Mouse (Mus musculus) liver, adult 2 months (tissue): Measurements from ENCODE around the gene Wdr60.

Source experiments
- CTCF ChIP-seq: fragments of 200-500 bp; IDR thresholded peaks from 2 replicates; pipeline ENCODE4 v1.5.1; 2011; ENCODE audit warnings: low read depth, low read length, control low read depth
- POLR2A ChIP-seq: fragments of 200-500 bp; IDR thresholded peaks from 2 replicates; pipeline ENCODE4 v1.6.1; 2011; ENCODE audit warnings: low read length, control low read depth; ENCODE audit not compliant: insufficient read depth; ENCODE audit errors: extremely low read depth

DNA sequence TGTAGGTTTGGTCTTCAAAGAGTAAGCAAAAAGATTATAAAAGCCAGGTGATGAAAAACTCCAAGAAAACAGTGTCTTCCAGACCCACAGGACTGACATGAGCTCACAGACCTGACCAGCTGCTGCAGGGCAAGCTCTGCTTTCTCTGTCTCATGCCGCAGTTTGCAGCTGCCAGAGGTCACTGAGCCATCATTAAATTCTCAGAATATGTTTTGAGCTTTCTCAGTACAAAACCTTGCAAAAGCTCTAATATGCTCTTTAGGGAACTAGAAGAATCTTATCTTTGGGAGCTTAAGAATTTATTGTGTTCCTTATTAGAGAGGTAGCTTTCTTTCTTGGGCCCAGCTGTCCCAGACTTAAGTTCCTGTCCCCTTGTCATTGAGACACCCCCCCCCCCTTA, 43.2 kb upstream of the Wdr60 start:
- no peak for TF ChIP-seq CTCF
- no peak for TF ChIP-seq POLR2A
